In the genomic region with DNA sequence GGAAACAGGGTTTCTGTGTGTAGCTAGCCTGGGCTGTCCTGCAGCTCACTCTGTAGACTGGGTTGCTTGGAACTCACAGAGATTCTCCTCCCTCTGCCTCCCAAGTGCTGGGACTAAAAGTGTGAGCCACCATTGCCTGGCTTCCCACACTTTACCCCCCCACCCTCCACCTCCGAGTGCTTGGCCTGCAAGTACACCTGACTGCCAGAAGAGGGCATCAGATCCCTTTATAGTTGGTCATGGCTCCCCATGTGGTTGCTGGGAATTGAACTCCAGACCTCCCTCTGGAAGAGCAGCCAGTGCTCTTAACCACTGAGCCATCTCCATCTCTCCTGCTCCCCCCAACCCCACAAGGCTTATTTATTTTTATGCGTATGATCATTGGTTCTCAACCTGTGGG, we compare ENCODE assay signal across 9 mouse cellular contexts. TPM values are rescaled to one million over a fixed set of nuclear protein-coding genes. Genes with fewer than 3 reads are reported as not detected.
DNase-seq lines count a peak whose midpoint lies in the region; ATAC-seq and TF ChIP-seq lines count a peak whose summit lies in the region.
"Had no signal": no experiment of that assay in that cellular context is flagged by ENCODE, and none has a peak within 500 bp of the region (broad histone marks: within the 10 kb centered on the region; RNA-seq: fewer than 3 reads in every experiment).

No protein-coding gene starts in this region.

- no peak overlapping the region for H3K4me3 ChIP-seq in intestine, embryonic 14.5 days (ENCODE audit: low read depth, low read length)
- no peak overlapping the region for H3K4me3 ChIP-seq in intestine, embryonic 16.5 days (ENCODE audit: low read length)
- no peak overlapping the region for H3K4me3 ChIP-seq in ES-Bruce4 (ENCODE audit: low read depth, low read length)
- H3K4me3 ChIP-seq in bone marrow, adult 2 months (replicated peaks; ENCODE audit: control insufficient read depth, low read depth, low read length) = no peak overlapping the region
- no peak overlapping the region for H3K4me3 ChIP-seq in limb, embryonic 11.5 days (ENCODE audit: low read depth, low read length)
- H3K4me3 ChIP-seq: heart, embryonic 13.5 days had no signal

- no peaks in the 10 kb centered on the region for H3K36me3 ChIP-seq in intestine, embryonic 14.5 days (ENCODE audit: control insufficient read depth, insufficient read depth, low read length)
- H3K36me3 ChIP-seq in intestine, embryonic 16.5 days (ENCODE audit: control insufficient read depth, insufficient read depth, low read length) = no peaks in the 10 kb centered on the region
- H3K36me3 ChIP-seq in ES-Bruce4 (ENCODE audit: control insufficient read depth, insufficient read depth, low read length, poor library complexity, severe bottlenecking) = no peaks in the 10 kb centered on the region
- H3K36me3 ChIP-seq in limb, embryonic 11.5 days (ENCODE audit: control insufficient read depth, insufficient read depth, low read length) = no peaks in the 10 kb centered on the region
- H3K36me3 ChIP-seq: heart, embryonic 13.5 days had no signal

- H3K4me2 ChIP-seq in intestine, embryonic 14.5 days (ENCODE audit: low read length) = no peak overlapping the region
- H3K4me2 ChIP-seq in intestine, embryonic 16.5 days (ENCODE audit: low read depth, low read length) = no peak overlapping the region
- no peak overlapping the region for H3K4me2 ChIP-seq in limb, embryonic 11.5 days (ENCODE audit: low read depth, severe bottlenecking)
- H3K4me2 ChIP-seq: heart, embryonic 13.5 days had no signal

- H3K27ac ChIP-seq in intestine, embryonic 14.5 days (ENCODE audit: low read depth) = no peak overlapping the region
- H3K27ac ChIP-seq in intestine, embryonic 16.5 days (ENCODE audit: low read length) = no peak overlapping the region
- peak overlapping the region; percentile 77; the same call in 1 of the 2 replicates for H3K27ac ChIP-seq in ES-Bruce4 (ENCODE audit: insufficient read depth, low read length)
- no peak overlapping the region for H3K27ac ChIP-seq in bone marrow, adult 2 months (ENCODE audit: control insufficient read depth, insufficient read depth, low read depth, low read length, poor library complexity)
- H3K27ac ChIP-seq in limb, embryonic 11.5 days (replicated peaks; ENCODE audit: low read depth, low read length) = no peak overlapping the region
- H3K27ac ChIP-seq: heart, embryonic 13.5 days had no signal

- peak; percentile 85 for TF ChIP-seq CTCF in ES-Bruce4 (IDR thresholded peaks at IDR 0.05; ENCODE audit: low read depth, low read length)
- peak; percentile 67 for TF ChIP-seq CTCF in bone marrow, adult 2 months (IDR thresholded peaks at IDR 0.05; ENCODE audit: control insufficient read depth, insufficient read depth, low read length)

- ATAC-seq in intestine, embryonic 14.5 days (replicated peaks; ENCODE audit: low FRiP score, low TSS enrichment, low read depth) = 0 out of 2 replicates have a peak, but pooled peaks have one; percentile 14
- no peak for ATAC-seq in intestine, embryonic 16.5 days
- ATAC-seq in limb, embryonic 11.5 days (ENCODE audit: insufficient number of reproducible peaks, low FRiP score, low TSS enrichment, low read depth) = no peak

- H3K27me3 ChIP-seq in intestine, embryonic 14.5 days (replicated peaks; ENCODE audit: control insufficient read depth, insufficient read depth, low read length) = no peaks in the 10 kb centered on the region
- no peaks in the 10 kb centered on the region for H3K27me3 ChIP-seq in intestine, embryonic 16.5 days (replicated peaks; ENCODE audit: control insufficient read depth, insufficient read depth, low read length)
- H3K27me3 ChIP-seq in ES-Bruce4 (ENCODE audit: control insufficient read depth, insufficient read depth, low read length, poor library complexity, severe bottlenecking) = no peaks in the 10 kb centered on the region
- no peaks in the 10 kb centered on the region for H3K27me3 ChIP-seq in limb, embryonic 11.5 days (ENCODE audit: control insufficient read depth, insufficient read depth, low read length)
- H3K27me3 ChIP-seq: heart, embryonic 13.5 days had no signal

- 0 out of 2 replicates have a peak, but pooled peaks have one; percentile 46 for TF ChIP-seq EP300 in ES-Bruce4 (IDR thresholded peaks at IDR 0.05; ENCODE audit: insufficient read depth, low read depth, low read length)

- no peak for TF ChIP-seq POLR2A in ES-Bruce4 (IDR thresholded peaks at IDR 0.05; ENCODE audit: insufficient read depth, low read length)
- no peak for TF ChIP-seq POLR2A in bone marrow, adult 2 months (IDR thresholded peaks at IDR 0.05; ENCODE audit: borderline replicate concordance, control insufficient read depth, low read depth, low read length)

- DNase-seq in intestine, embryonic 14.5 days (ENCODE audit: low spot score) = no peak
- peak; percentile 28 for DNase-seq in limb, embryonic 11.5 days (ENCODE audit: low spot score)
- peak; percentile 42 for DNase-seq in retina, embryonic 14.5 days (ENCODE audit: low spot score)
- no peak for DNase-seq in layer of hippocampus, adult 11-12 months (ENCODE audit: low spot score)
- DNase-seq in Muller cell, postnatal 12 days (ENCODE audit: inconsistent ontology term) = no peak

- no peaks in the 10 kb centered on the region for H3K4me1 ChIP-seq in intestine, embryonic 14.5 days (replicated peaks; ENCODE audit: control insufficient read depth, insufficient read depth, low read length)
- H3K4me1 ChIP-seq in intestine, embryonic 16.5 days (ENCODE audit: control insufficient read depth, insufficient read depth, low read length) = peaks cover 2% of the 10 kb centered on the region; the same call in 1 of the 2 replicates
- H3K4me1 ChIP-seq in ES-Bruce4 (ENCODE audit: control insufficient read depth, insufficient read depth, low read length) = peaks cover 2% of the 10 kb centered on the region
- H3K4me1 ChIP-seq in bone marrow, adult 2 months (ENCODE audit: control insufficient read depth, insufficient read depth, low read length) = no peaks in the 10 kb centered on the region; the same call in 1 of the 2 replicates
- no peaks in the 10 kb centered on the region for H3K4me1 ChIP-seq in limb, embryonic 11.5 days (ENCODE audit: control insufficient read depth, insufficient read depth, low read length)

- 36% methylated on average over 2 of the region's 2 CpGs for WGBS in intestine, embryonic 14.5 days
- WGBS in intestine, embryonic 16.5 days = 29% methylated on average over 2 of the region's 2 CpGs
- 38% methylated on average over 2 of the region's 2 CpGs for WGBS in bone marrow, adult 2 months
- WGBS in limb, embryonic 11.5 days = 31% methylated on average over 2 of the region's 2 CpGs

- H3K9ac ChIP-seq in intestine, embryonic 14.5 days (ENCODE audit: low read length) = no peak overlapping the region
- no peak overlapping the region for H3K9ac ChIP-seq in intestine, embryonic 16.5 days (ENCODE audit: low read depth, low read length)
- H3K9ac ChIP-seq in ES-Bruce4 (ENCODE audit: low read depth, poor library complexity, severe bottlenecking) = no peak overlapping the region
- H3K9ac ChIP-seq in limb, embryonic 11.5 days (ENCODE audit: low read length) = no peak overlapping the region
- H3K9ac ChIP-seq: heart, embryonic 13.5 days had no signal

- H3K9me3 ChIP-seq in intestine, embryonic 14.5 days (ENCODE audit: control insufficient read depth, low read length) = no peaks in the 10 kb centered on the region
- H3K9me3 ChIP-seq in intestine, embryonic 16.5 days (ENCODE audit: control insufficient read depth, low read length) = no peaks in the 10 kb centered on the region
- no peaks in the 10 kb centered on the region for H3K9me3 ChIP-seq in ES-Bruce4 (replicated peaks; ENCODE audit: control insufficient read depth, insufficient read depth, low read length, poor library complexity, severe bottlenecking)
- H3K9me3 ChIP-seq in limb, embryonic 11.5 days (ENCODE audit: control insufficient read depth, low read length) = no peaks in the 10 kb centered on the region
- H3K9me3 ChIP-seq: heart, embryonic 13.5 days had no signal

RNA-seq across cellular contexts. Expression of gene Nupr1l, which starts 5.7 kb away (rescaled TPM):
- polyA plus RNA-seq in intestine, embryonic 14.5 days (2014; fragmentation: Nextera tagmentation; extraction: Ambion mirVana) = 1.9 and 2.7 TPM in 2 replicates
- polyA plus RNA-seq in intestine, embryonic 16.5 days (2015; fragmentation: Nextera tagmentation; extraction: Ambion mirVana) = 2.1 and 2.3 TPM in 2 replicates
- 1.3 and 4.3 TPM in 2 replicates for polyA plus RNA-seq in ES-Bruce4 (2011; ENCODE audit: insufficient read depth, insufficient read length, low read depth, missing spikeins)
- polyA plus RNA-seq in bone marrow, adult 2 months (2011; ENCODE audit: insufficient read depth, insufficient read length, low replicate concordance, missing spikeins) = not detected in 2 replicates
- 4.9 and 5.4 TPM in 2 replicates for polyA plus RNA-seq in limb, embryonic 11.5 days (2014; fragmentation: Nextera tagmentation; extraction: Ambion mirVana)

RNA-seq across cellular contexts. Expression of gene Phkg1, which starts 15.7 kb away (rescaled TPM):
- polyA plus RNA-seq in intestine, embryonic 14.5 days (2014; fragmentation: Nextera tagmentation; extraction: Ambion mirVana) = 0.09 and 0.11 TPM in 2 replicates
- 0.11 TPM in 1 of 2 replicates, not detected in the other for polyA plus RNA-seq in intestine, embryonic 16.5 days (2015; fragmentation: Nextera tagmentation; extraction: Ambion mirVana)
- polyA plus RNA-seq in ES-Bruce4 (2011; ENCODE audit: insufficient read depth, insufficient read length, low read depth, missing spikeins) = 5.4 and 6.1 TPM in 2 replicates
- 6.4 TPM in 1 of 2 replicates, not detected in the other for polyA plus RNA-seq in bone marrow, adult 2 months (2011; ENCODE audit: insufficient read depth, insufficient read length, low replicate concordance, missing spikeins)
- polyA plus RNA-seq in limb, embryonic 11.5 days (2014; fragmentation: Nextera tagmentation; extraction: Ambion mirVana) = 0.07 and 0.13 TPM in 2 replicates

RNA-seq across cellular contexts. Expression of gene Zbed5, which starts 18.5 kb away (rescaled TPM):
- polyA plus RNA-seq in intestine, embryonic 14.5 days (2014; fragmentation: Nextera tagmentation; extraction: Ambion mirVana) = 3.9 and 4.1 TPM in 2 replicates
- 2.2 and 2.4 TPM in 2 replicates for polyA plus RNA-seq in intestine, embryonic 16.5 days (2015; fragmentation: Nextera tagmentation; extraction: Ambion mirVana)
- 12.9 and 13.1 TPM in 2 replicates for polyA plus RNA-seq in ES-Bruce4 (2011; ENCODE audit: insufficient read depth, insufficient read length, low read depth, missing spikeins)
- polyA plus RNA-seq in bone marrow, adult 2 months (2011; ENCODE audit: insufficient read depth, insufficient read length, low replicate concordance, missing spikeins) = 1.5 TPM in 1 of 2 replicates, not detected in the other
- polyA plus RNA-seq in limb, embryonic 11.5 days (2014; fragmentation: Nextera tagmentation; extraction: Ambion mirVana) = 12.2 and 13.5 TPM in 2 replicates

RNA-seq across cellular contexts. Expression of gene Chchd2, which starts 26.8 kb away (rescaled TPM):
- 944 and 1,022 TPM in 2 replicates for polyA plus RNA-seq in intestine, embryonic 14.5 days (2014; fragmentation: Nextera tagmentation; extraction: Ambion mirVana)
- 1,153 and 1,157 TPM in 2 replicates for polyA plus RNA-seq in intestine, embryonic 16.5 days (2015; fragmentation: Nextera tagmentation; extraction: Ambion mirVana)
- 337 and 340 TPM in 2 replicates for polyA plus RNA-seq in ES-Bruce4 (2011; ENCODE audit: insufficient read depth, insufficient read length, low read depth, missing spikeins)
- 657 and 717 TPM in 2 replicates for polyA plus RNA-seq in bone marrow, adult 2 months (2011; ENCODE audit: insufficient read depth, insufficient read length, low replicate concordance, missing spikeins)
- polyA plus RNA-seq in limb, embryonic 11.5 days (2014; fragmentation: Nextera tagmentation; extraction: Ambion mirVana) = 1,116 and 1,187 TPM in 2 replicates

RNA-seq across cellular contexts. Expression of gene Vkorc1l1, which starts 27.7 kb away (rescaled TPM):
- 18.9 and 20.2 TPM in 2 replicates for polyA plus RNA-seq in intestine, embryonic 14.5 days (2014; fragmentation: Nextera tagmentation; extraction: Ambion mirVana)
- polyA plus RNA-seq in intestine, embryonic 16.5 days (2015; fragmentation: Nextera tagmentation; extraction: Ambion mirVana) = 22.1 and 28.8 TPM in 2 replicates
- polyA plus RNA-seq in ES-Bruce4 (2011; ENCODE audit: insufficient read depth, insufficient read length, low read depth, missing spikeins) = 72.6 and 73.3 TPM in 2 replicates
- 14.4 and 15.2 TPM in 2 replicates for polyA plus RNA-seq in bone marrow, adult 2 months (2011; ENCODE audit: insufficient read depth, insufficient read length, low replicate concordance, missing spikeins)
- polyA plus RNA-seq in limb, embryonic 11.5 days (2014; fragmentation: Nextera tagmentation; extraction: Ambion mirVana) = 28.9 and 35.1 TPM in 2 replicates

Comparison
In these comparisons a context has a peak if more than half of its experiments do, and no peak if none do; other contexts are left out.
1. DNase-seq: peak in limb, embryonic 11.5 days (single experiment) and retina, embryonic 14.5 days (single experiment); none in intestine, embryonic 14.5 days (single experiment), layer of hippocampus, adult 11-12 months (single experiment) and Muller cell, postnatal 12 days (single experiment).